Mouse (Mus musculus) MEL (cell line): ENCODE results near the gene Ctsa. TPM values are rescaled to one million over a fixed set of nuclear protein-coding genes. Genes with fewer than 3 reads are reported as not detected.

Experiments
- DNase-seq: peaks from one replicate; pipeline ENCODE4 v3.0.0; 2011; ENCODE audit warnings: low read depth, low spot score
- H3K27ac ChIP-seq: 2 replicates; pipeline ENCODE4 v1.5.1; 2012; ENCODE audit warnings: low read depth, mild to moderate bottlenecking, control low read depth, low read length, moderate library complexity; ENCODE audit not compliant: control insufficient read depth
- H3K27me3 ChIP-seq, 2 experiments: fragments of 150-350 bp in 1 of 2; sonication (generic) in 1 of 2; 2 replicates each; pipeline ENCODE4 v1.6.1; 2012; ENCODE audit warnings: low read length in 2 of 2, mild to moderate bottlenecking in 2 of 2, improper control_type of control experiment in 1 of 2, moderate library complexity in 1 of 2; ENCODE audit not compliant: insufficient read depth in 2 of 2, control insufficient read depth in 1 of 2
- H3K36me3 ChIP-seq, 2 experiments: 2 replicates each; pipeline ENCODE4 v1.6.1; 2012 to 2014; ENCODE audit warnings: low read length in 2 of 2, improper control_type of control experiment in 1 of 2, inconsistent platforms in 1 of 2, mild to moderate bottlenecking in 1 of 2; ENCODE audit not compliant: insufficient read depth in 2 of 2, control insufficient read depth in 1 of 2
- H3K4me1 ChIP-seq, 2 experiments: fragments of 150-350 bp in 1 of 2; sonication (generic) in 1 of 2; 2 replicates each; pipeline ENCODE4 v1.6.1; 2012; ENCODE audit warnings: low read length in 2 of 2, improper control_type of control experiment in 1 of 2, mild to moderate bottlenecking in 1 of 2; ENCODE audit not compliant: insufficient read depth in 2 of 2, control insufficient read depth in 1 of 2
- H3K4me3 ChIP-seq, 2 experiments: fragments of 150-350 bp in 1 of 2; sonication (generic) in 1 of 2; 2 replicates each; pipeline ENCODE4 v1.5.1; 2012; ENCODE audit warnings: low read depth in 2 of 2, low read length in 2 of 2, mild to moderate bottlenecking in 2 of 2, moderate library complexity in 2 of 2, control low read depth in 1 of 2, improper control_type of control experiment in 1 of 2; ENCODE audit not compliant: control insufficient read depth in 1 of 2, insufficient read depth in 1 of 2
- H3K79me2 ChIP-seq: 2 replicates; pipeline ENCODE4 v1.6.1; 2012; ENCODE audit warnings: mild to moderate bottlenecking, low read length, moderate library complexity; ENCODE audit not compliant: control insufficient read depth, poor library complexity, insufficient read depth
- H3K9ac ChIP-seq: 2 replicates; pipeline ENCODE4 v1.6.1; 2012; ENCODE audit warnings: low read depth, mild to moderate bottlenecking, control low read depth, low read length, moderate library complexity; ENCODE audit not compliant: control insufficient read depth, poor library complexity, severe bottlenecking
- H3K9me3 ChIP-seq: fragments of 150-350 bp; sonication (generic); replicated peaks from 2 replicates; pipeline ENCODE4 v1.6.1; 2012; ENCODE audit warnings: mild to moderate bottlenecking, low read length, improper control_type of control experiment, moderate library complexity; ENCODE audit not compliant: insufficient read depth
- BHLHE40 ChIP-seq: IDR thresholded peaks from 2 replicates; pipeline ENCODE4 v1.6.1; 2012; ENCODE audit warnings: low read depth, mild to moderate bottlenecking, inconsistent platforms, low read length, improper control_type of control experiment, borderline replicate concordance
- ELF1 ChIP-seq: IDR thresholded peaks from 2 replicates; pipeline ENCODE4 v1.6.1; 2014; ENCODE audit warnings: low read depth, mild to moderate bottlenecking, inconsistent platforms, low read length, improper control_type of control experiment, moderate library complexity
- EP300 ChIP-seq, 2 experiments: IDR thresholded peaks; 2 replicates each; pipeline ENCODE4 v1.6.1; 2011; ENCODE audit warnings: improper control_type of control experiment in 2 of 2, low read length in 2 of 2, low read depth in 1 of 2, mild to moderate bottlenecking in 1 of 2
- ETS1 ChIP-seq: IDR thresholded peaks from 2 replicates; pipeline ENCODE4 v1.6.1; 2012; ENCODE audit warnings: low read depth, mild to moderate bottlenecking, inconsistent platforms, low read length, improper control_type of control experiment, moderate library complexity
- MAFK ChIP-seq: IDR thresholded peaks from 2 replicates; pipeline ENCODE4 v1.6.1; 2011; ENCODE audit warnings: low read depth, mild to moderate bottlenecking, low read length, improper control_type of control experiment, borderline replicate concordance
- MAX ChIP-seq: IDR thresholded peaks from 2 replicates; pipeline ENCODE4 v1.6.1; 2011; ENCODE audit warnings: low read length, improper control_type of control experiment
- MXI1 ChIP-seq: IDR thresholded peaks from 2 replicates; pipeline ENCODE4 v1.6.1; 2011; ENCODE audit warnings: mild to moderate bottlenecking, low read depth, low read length, improper control_type of control experiment
- NELFE ChIP-seq: IDR thresholded peaks from 2 replicates; pipeline ENCODE4 v1.6.1; 2011; ENCODE audit warnings: low read depth, low read length, improper control_type of control experiment
- POLR2AphosphoS2 ChIP-seq: IDR thresholded peaks from 2 replicates; pipeline ENCODE4 v1.6.1; 2011; ENCODE audit warnings: low read length, improper control_type of control experiment
- POLR2AphosphoS5 ChIP-seq: IDR thresholded peaks from 2 replicates; pipeline ENCODE4 v1.6.1; 2012; ENCODE audit warnings: low read depth, borderline replicate concordance, mild to moderate bottlenecking, inconsistent platforms, low read length, moderate library complexity, mixed read lengths
- RAD21 ChIP-seq: IDR thresholded peaks from 2 replicates; pipeline ENCODE4 v1.6.1; 2011; ENCODE audit warnings: mild to moderate bottlenecking, low read depth, low read length, improper control_type of control experiment
- RCOR1 ChIP-seq: IDR thresholded peaks from 2 replicates; pipeline ENCODE4 v1.6.1; 2012; ENCODE audit warnings: low read depth, mild to moderate bottlenecking, inconsistent platforms, low read length, improper control_type of control experiment
- SIN3A ChIP-seq: IDR thresholded peaks from 2 replicates; pipeline ENCODE4 v1.6.1; 2012; ENCODE audit warnings: low read length, improper control_type of control experiment, inconsistent platforms
- SMC3 ChIP-seq: IDR thresholded peaks from 2 replicates; pipeline ENCODE4 v1.6.1; 2011; ENCODE audit warnings: low read depth, low read length, improper control_type of control experiment
- TAL1 ChIP-seq: IDR thresholded peaks from 2 replicates; pipeline ENCODE4 v1.6.1; 2012; ENCODE audit warnings: mild to moderate bottlenecking, inconsistent platforms, low read length, moderate library complexity, mixed read lengths
- TBP ChIP-seq: IDR thresholded peaks from 2 replicates; pipeline ENCODE4 v1.8.0; 2011; ENCODE audit warnings: low read depth, low read length, improper control_type of control experiment
- TCF12 ChIP-seq: IDR thresholded peaks from 2 replicates; pipeline ENCODE4 v1.6.1; 2014; ENCODE audit warnings: low read depth, mild to moderate bottlenecking, inconsistent platforms, low read length, improper control_type of control experiment, moderate library complexity
- UBTF ChIP-seq: IDR thresholded peaks from 2 replicates; pipeline ENCODE4 v1.6.1; 2012; ENCODE audit warnings: low read depth, mild to moderate bottlenecking, inconsistent platforms, low read length, improper control_type of control experiment, moderate library complexity, borderline replicate concordance; ENCODE audit not compliant: insufficient read depth
- USF1 ChIP-seq: IDR thresholded peaks from 2 replicates; pipeline ENCODE4 v1.6.1; 2014; ENCODE audit warnings: low read depth, mild to moderate bottlenecking, inconsistent platforms, low read length, improper control_type of control experiment, moderate library complexity
- USF2 ChIP-seq, 2 experiments: IDR thresholded peaks; 2 replicates each; pipeline ENCODE4 v1.6.1; 2011 to 2012; ENCODE audit warnings: improper control_type of control experiment in 2 of 2, low read length in 2 of 2, borderline replicate concordance in 1 of 2, inconsistent platforms in 1 of 2, low read depth in 1 of 2, mild to moderate bottlenecking in 1 of 2; ENCODE audit not compliant: insufficient read depth in 1 of 2
- ZKSCAN1 ChIP-seq: IDR thresholded peaks from 2 replicates; pipeline ENCODE4 v1.6.1; 2012; ENCODE audit warnings: low read depth, mild to moderate bottlenecking, inconsistent platforms, low read length, improper control_type of control experiment, moderate library complexity
- ZMIZ1 ChIP-seq: IDR thresholded peaks from 2 replicates; pipeline ENCODE4 v1.6.1; 2012; ENCODE audit warnings: low read depth, mild to moderate bottlenecking, inconsistent platforms, low read length, improper control_type of control experiment, moderate library complexity
- polyA plus RNA-seq, 2 experiments: library from polyadenylated mRNA; stranded (reverse) in 1 of 2; unstranded in 1 of 2; fragments of >175 nt in 1 of 2; fragments of >200 nt in 1 of 2; gene quantifications; 2 replicates each; pipeline versions ENCODE4 v1.2.1 to v1.2.4; 2012; ENCODE audit warnings: low replicate concordance in 2 of 2, low read depth in 1 of 2; ENCODE audit not compliant: insufficient read length in 2 of 2, insufficient read depth in 1 of 2, missing spikeins in 1 of 2
- total RNA-seq: library from RNA; depleted of rRNA; stranded (reverse); fragments of 300-350 nt; gene quantifications from 2 replicates; pipeline ENCODE4 v1.2.3, GENCODE M21; 2012

The Ctsa gene
- total and polyA plus RNA-seq, 3 experiments = 50.5 to 87.7 TPM; not detected in 1

DNA sequence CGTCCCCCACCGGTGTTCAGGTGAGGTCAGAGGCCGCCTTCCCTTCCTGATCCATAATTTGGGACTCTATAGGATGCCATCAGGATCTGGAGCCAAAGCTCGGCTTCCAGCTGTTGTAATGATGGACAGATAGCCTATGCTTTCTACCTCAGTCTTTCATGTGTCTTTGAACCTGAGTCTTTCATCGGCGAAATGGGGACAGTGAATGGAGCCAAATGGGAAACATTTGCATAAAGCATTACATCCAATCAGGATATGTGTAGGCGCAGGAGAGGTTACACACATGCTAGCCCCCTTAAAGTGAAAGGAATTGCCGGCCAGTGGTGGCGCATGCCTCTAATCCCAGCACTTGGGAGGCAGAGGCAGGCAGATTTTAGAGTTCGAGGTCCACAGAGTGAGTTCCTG, 9.5 kb upstream of the Ctsa start:
- peak; percentile 42; the same call in 1 of the 2 replicates for TF ChIP-seq ETS1
- TF ChIP-seq SIN3A = no peak; the same call in 1 of the 2 replicates
- TF ChIP-seq NELFE = no peak; the same call in 1 of the 2 replicates
- TF ChIP-seq ZMIZ1 = no peak
- no peak for TF ChIP-seq TAL1
- no peak for TF ChIP-seq POLR2AphosphoS5
- no peak for TF ChIP-seq ZKSCAN1
- no peak for TF ChIP-seq TCF12
- TF ChIP-seq USF2 (IDR thresholded peaks at IDR 0.05; ENCODE audit: borderline replicate concordance in 1 of 2, insufficient read depth in 1 of 2, low read depth in 1 of 2, low read length in 2 of 2) = no peak
- peak; percentile 81 for TF ChIP-seq TBP
- TF ChIP-seq MXI1 = peak; percentile 58; the same call in 1 of the 2 replicates
- TF ChIP-seq MAX = peak; percentile 6; the same call in 1 of the 2 replicates
- TF ChIP-seq USF1 = no peak
- no peak for TF ChIP-seq POLR2AphosphoS2
- TF ChIP-seq, all 39 proteins: peak for 4
- no peaks in the 10 kb centered on the region for H3K9me3 ChIP-seq
- DNase-seq = peak; percentile 80
- no peaks in the 10 kb centered on the region for H3K27me3 ChIP-seq
- H3K36me3 ChIP-seq = peaks cover 0 to 23% of the 10 kb centered on the region in 2 experiments; a peak in 2 of 4 replicates
- H3K4me1 ChIP-seq = peaks cover 2 to 31% of the 10 kb centered on the region in 2 experiments; a peak in 3 of 4 replicates
- H3K9ac ChIP-seq = peak overlapping the region; percentile 73
- H3K27ac ChIP-seq = peak overlapping the region; percentile 59
- peaks cover 4% of the 10 kb centered on the region for H3K79me2 ChIP-seq
- peak overlapping the region; percentile 77 to 80 for H3K4me3 ChIP-seq

DNA sequence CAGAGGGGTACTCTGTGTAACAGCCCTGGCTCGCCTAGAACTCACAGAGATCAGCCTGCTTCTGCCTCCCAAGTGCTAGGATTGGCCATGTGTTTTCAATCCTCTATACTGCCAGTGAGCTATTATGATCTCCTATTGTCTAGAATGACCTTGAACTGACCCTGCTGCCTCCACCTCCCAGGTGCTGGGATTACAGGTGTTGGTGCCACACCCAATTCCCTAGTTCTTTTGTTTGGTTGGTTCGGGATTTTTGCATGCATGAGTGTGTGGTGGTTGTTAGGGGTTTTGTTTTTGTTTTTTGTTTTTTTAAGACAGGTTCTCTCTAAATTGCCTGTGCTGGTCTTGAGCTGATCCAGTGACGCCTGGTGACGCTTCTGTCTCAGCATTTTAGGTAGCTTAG, 8.7 kb upstream of the Ctsa start:
- Histone ChIP-seq H3K36me3 (peaks cover 0 to 23% of the 10 kb centered on the region in 2 experiments; a peak in 2 of 4 replicates), H3K4me3 (peak overlapping the region in 1 of 2 experiments; percentile 80; a peak in 1 of 4 replicates), H3K79me2 (peaks cover 4% of the 10 kb centered on the region), H3K27me3 (no peaks in the 10 kb centered on the region), H3K27ac (no peak overlapping the region), H3K4me1 (peaks cover 2 to 31% of the 10 kb centered on the region in 2 experiments; a peak in 3 of 4 replicates), H3K9ac (0 out of 2 replicates have a peak overlapping the region, but pooled peaks have one; percentile 73), H3K9me3 (no peaks in the 10 kb centered on the region)
- no peak for DNase-seq
- TF ChIP-seq SMC3 (no peak), BHLHE40 (no peak), RCOR1 (no peak), ZKSCAN1 (no peak), EP300 (IDR thresholded peaks at IDR 0.05; ENCODE audit: low read depth in 1 of 2, low read length in 2 of 2) (no peak), ZMIZ1 (no peak), USF2 (IDR thresholded peaks at IDR 0.05; ENCODE audit: borderline replicate concordance in 1 of 2, insufficient read depth in 1 of 2, low read depth in 1 of 2, low read length in 2 of 2) (no peak), MAFK (no peak), RAD21 (no peak), TAL1 (no peak), ELF1 (no peak), USF1 (no peak), UBTF (no peak)
